Mouse (Mus musculus) small intestine, adult 2 months (tissue): Measurements from ENCODE around the gene Fam170b.

Experiments used
- CTCF ChIP-seq: fragments of 200-500 bp; IDR thresholded peaks from 2 replicates; pipeline ENCODE4 v1.5.1; 2012; ENCODE audit warnings: low read depth, mild to moderate bottlenecking, control low read depth, inconsistent platforms, low read length, moderate library complexity, mixed read lengths; ENCODE audit not compliant: insufficient replicate concordance, insufficient read length; ENCODE audit errors: extremely low read depth
- POLR2A ChIP-seq: fragments of 200-500 bp; IDR thresholded peaks from 2 replicates; pipeline ENCODE4 v1.6.1; 2012; ENCODE audit warnings: low read depth, mild to moderate bottlenecking, control low read depth, inconsistent platforms, low read length, moderate library complexity

DNA sequence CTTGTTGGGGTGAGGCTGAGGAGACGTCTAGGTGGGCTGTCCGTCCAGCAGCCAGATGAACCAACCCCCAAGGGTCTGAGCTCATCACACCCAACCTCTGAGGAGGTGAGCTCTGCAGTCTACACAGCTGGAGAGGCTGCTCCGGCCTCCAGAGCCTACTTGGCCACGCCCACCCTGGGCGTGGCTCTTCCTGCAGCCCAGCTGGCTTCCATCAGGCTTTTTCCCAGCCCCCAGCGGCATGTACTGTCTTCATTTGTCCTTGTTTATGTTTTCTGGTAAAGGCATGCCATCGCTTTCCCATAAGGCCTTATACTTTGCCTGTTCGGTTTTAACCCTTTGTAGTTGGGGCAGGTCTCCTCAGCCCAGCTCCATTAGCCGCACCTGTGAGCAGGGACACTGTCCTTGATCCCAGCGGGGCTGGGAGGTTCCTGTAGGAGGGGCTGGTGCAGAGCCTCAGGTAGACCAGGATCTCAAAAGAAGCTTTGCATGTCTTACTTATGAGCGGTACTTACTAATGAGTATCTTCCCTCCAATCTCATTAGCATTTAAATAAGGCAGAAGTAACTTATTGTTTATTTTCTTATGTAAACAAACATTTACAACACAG, 8.2 kb upstream of the Fam170b start:
- no peak for TF ChIP-seq POLR2A
- TF ChIP-seq CTCF = no peak
